Mouse (Mus musculus): Measurements from ENCODE around the gene Rasal1.

GRCm38 (mm10) chr5:120604839-120605238 lies 43.8 kb upstream of the Rasal1 start:
- TF ChIP-seq EP300 (optimal IDR thresholded peaks at IDR 0.05) (no peak), CTCF (IDR thresholded peaks at IDR 0.05; ENCODE audit: low read depth) (peak; percentile 92)

Data from stomach, postnatal 0 days (tissue).